Mouse (Mus musculus) embryonic facial prominence, embryonic 14.5 days (tissue): ENCODE data around the gene Zfp65. TPM values are rescaled to one million over a fixed set of nuclear protein-coding genes. Genes with fewer than 3 reads are reported as not detected.

ENCODE experiments used
- polyA plus RNA-seq: library from polyadenylated mRNA; unstranded; fragments of >200 nt; fragmentation: Nextera tagmentation; extraction: Ambion mirVana; gene quantifications from 2 replicates; pipeline ENCODE4 v1.2.1, GENCODE M21; 2014

Gene Zfp65
- polyA plus RNA-seq, 1 experiment from 2014 or later = 3.5 TPM

Other genes with a start within 250 kb of the Zfp65 start
- gene Zfp874b, start 244.9 kb downstream of the Zfp65 start, polyA plus RNA-seq = 2.5 and 3.1 TPM in 2 replicates
- gene Zfp58, start 228.6 kb downstream of the Zfp65 start, polyA plus RNA-seq = 11.2 and 13.8 TPM in 2 replicates
- not detected in 2 replicates for gene Gm26965, start 203.0 kb downstream of the Zfp65 start, polyA plus RNA-seq
- 24.2 and 29.7 TPM in 2 replicates for gene Zfp87, start 203.0 kb downstream of the Zfp65 start, polyA plus RNA-seq
- gene Zfp748, start 175.3 kb downstream of the Zfp65 start, polyA plus RNA-seq = 14.8 and 14.9 TPM in 2 replicates
- 4.8 and 5.1 TPM in 2 replicates for gene Zfp729b, start 119.5 kb downstream of the Zfp65 start, polyA plus RNA-seq
- gene Gm49345, start 91.4 kb downstream of the Zfp65 start, polyA plus RNA-seq = 0.51 TPM in 1 of 2 replicates, not detected in the other
- gene Zfp729a, start 91.4 kb downstream of the Zfp65 start, polyA plus RNA-seq = 3.9 and 4.3 TPM in 2 replicates
- 8.8 and 10.5 TPM in 2 replicates for gene Zfp738, start 42.1 kb downstream of the Zfp65 start, polyA plus RNA-seq
- gene Zfp85, start 26.1 kb upstream of the Zfp65 start, polyA plus RNA-seq = 5.3 and 6.6 TPM in 2 replicates
- gene Zfp493, start 50.5 kb upstream of the Zfp65 start, polyA plus RNA-seq = 1.7 and 2.5 TPM in 2 replicates
- gene Zfp273, start 84.6 kb upstream of the Zfp65 start, polyA plus RNA-seq = 6.5 TPM in 2 replicates
- gene Gm10037, start 101.9 kb upstream of the Zfp65 start, polyA plus RNA-seq = 2.3 and 3.2 TPM in 2 replicates
- gene BC048507, start 134.2 kb upstream of the Zfp65 start, polyA plus RNA-seq = not detected in 2 replicates